Mouse (Mus musculus): ENCODE data around the gene Pgbd1. TPM values are rescaled to one million over a fixed set of nuclear protein-coding genes. Genes with fewer than 3 reads are reported as not detected.
"Not testable (repeated sequence)": the region's sequence is repeated elsewhere in the genome, so short reads cannot be mapped to it uniquely, and the experiment has no call there.

The Pgbd1 gene
- polyA plus RNA-seq, 1 experiment from 2014 or later: 2.0 TPM

DNA sequence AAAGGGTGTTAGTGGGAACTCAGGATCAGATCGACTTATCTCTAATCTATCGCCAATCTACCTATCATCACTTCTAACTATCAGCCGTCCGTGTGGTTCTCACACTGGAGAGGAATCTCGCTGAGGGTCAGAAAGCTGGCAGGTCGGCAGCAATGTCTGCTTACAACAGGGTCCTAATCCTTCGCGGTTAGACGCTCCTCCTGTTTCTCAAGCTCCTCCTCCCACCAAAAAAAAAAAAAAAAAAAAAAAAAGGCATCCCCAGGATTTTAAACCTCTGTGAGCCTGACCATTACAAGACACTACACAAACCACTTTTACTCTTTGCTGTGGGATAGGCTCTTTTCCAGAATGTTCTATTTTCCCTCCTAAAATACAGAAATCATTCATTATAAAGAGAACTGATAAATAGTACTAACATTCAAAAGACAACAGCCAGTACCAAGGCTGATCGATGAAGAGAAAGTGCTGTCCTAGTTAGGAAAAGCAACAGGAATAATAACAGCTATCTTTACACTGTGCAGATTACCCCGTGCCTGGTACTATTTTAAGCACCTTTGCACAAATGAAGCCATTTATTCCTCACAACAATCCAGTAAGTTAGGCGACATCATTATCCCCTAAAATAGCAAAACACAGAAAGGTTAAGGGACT is 39.1 kb downstream of the Pgbd1 start:
- DNase-seq (ENCODE audit: low spot score): peak; percentile 59
- ATAC-seq (replicated peaks; ENCODE audit: low FRiP score, low read depth): no peak
- 13% methylated on average over 12 of the region's 12 CpGs for WGBS

DNA sequence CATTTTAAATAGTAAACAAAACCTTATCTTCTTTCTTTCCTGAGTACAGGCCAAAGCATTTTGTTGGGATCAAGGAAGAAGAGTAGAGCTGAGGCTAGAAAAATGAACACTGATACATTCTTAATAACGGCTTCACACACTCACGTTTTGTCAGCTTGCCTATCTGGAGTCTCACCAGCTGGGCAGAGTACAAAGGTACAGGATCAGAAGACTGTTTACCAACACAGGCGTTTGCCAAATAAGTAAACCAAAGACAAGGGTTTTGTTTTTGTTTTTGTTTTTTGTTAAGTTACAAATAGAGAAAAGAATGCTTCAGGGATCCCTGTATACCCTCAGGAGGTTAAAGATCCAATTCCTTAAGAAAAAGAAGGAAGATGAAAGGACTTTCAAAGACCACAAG is 39.7 kb downstream of the Pgbd1 start:
- peak overlapping the region; percentile 81 for H3K4me3 ChIP-seq (replicated peaks; ENCODE audit: low read depth, low read length)
- 79% methylated on average over 3 of the region's 3 CpGs for WGBS
- H3K4me1 ChIP-seq (replicated peaks; ENCODE audit: insufficient read depth, low read length): no peaks in the 10 kb centered on the region; the same call in 1 of the 2 replicates
- H3K27ac ChIP-seq: no peak overlapping the region
- H3K4me2 ChIP-seq (ENCODE audit: low read length): peak overlapping the region; percentile 84
- peak overlapping the region; percentile 88; the same call in 1 of the 2 replicates for H3K9ac ChIP-seq (ENCODE audit: low read depth, low read length)
- 0 out of 2 replicates have a peak, but pooled peaks cover 8% of the 10 kb centered on the region for H3K36me3 ChIP-seq (ENCODE audit: insufficient read depth, low read length)
- no peaks in the 10 kb centered on the region for H3K27me3 ChIP-seq (ENCODE audit: insufficient read depth, low read length)
- no peaks in the 10 kb centered on the region for H3K9me3 ChIP-seq (replicated peaks; ENCODE audit: low read length)
- no peak for ATAC-seq (replicated peaks; ENCODE audit: low FRiP score, low read depth)
- TF ChIP-seq CTCF (IDR thresholded peaks at IDR 0.05; ENCODE audit: low read depth): no peak
- DNase-seq (ENCODE audit: low spot score): no peak

More for the DNA sequence above, 39.1 kb downstream of the Pgbd1 start:
- peak overlapping the region; percentile 88 for H3K9ac ChIP-seq (ENCODE audit: low read depth, low read length)
- no peaks in the 10 kb centered on the region for H3K27me3 ChIP-seq (ENCODE audit: insufficient read depth, low read length)
- peak overlapping the region; percentile 84 for H3K4me2 ChIP-seq (ENCODE audit: low read length)
- no peak for TF ChIP-seq CTCF (IDR thresholded peaks at IDR 0.05; ENCODE audit: low read depth)
- peak overlapping the region; percentile 87 for H3K27ac ChIP-seq
- no peaks in the 10 kb centered on the region; the same call in 1 of the 2 replicates for H3K4me1 ChIP-seq (replicated peaks; ENCODE audit: insufficient read depth, low read length)
- peak overlapping the region; percentile 81 for H3K4me3 ChIP-seq (replicated peaks; ENCODE audit: low read depth, low read length)
- H3K36me3 ChIP-seq (ENCODE audit: insufficient read depth, low read length): 0 out of 2 replicates have a peak, but pooled peaks cover 8% of the 10 kb centered on the region
- H3K9me3 ChIP-seq (replicated peaks; ENCODE audit: low read length): no peaks in the 10 kb centered on the region

DNA sequence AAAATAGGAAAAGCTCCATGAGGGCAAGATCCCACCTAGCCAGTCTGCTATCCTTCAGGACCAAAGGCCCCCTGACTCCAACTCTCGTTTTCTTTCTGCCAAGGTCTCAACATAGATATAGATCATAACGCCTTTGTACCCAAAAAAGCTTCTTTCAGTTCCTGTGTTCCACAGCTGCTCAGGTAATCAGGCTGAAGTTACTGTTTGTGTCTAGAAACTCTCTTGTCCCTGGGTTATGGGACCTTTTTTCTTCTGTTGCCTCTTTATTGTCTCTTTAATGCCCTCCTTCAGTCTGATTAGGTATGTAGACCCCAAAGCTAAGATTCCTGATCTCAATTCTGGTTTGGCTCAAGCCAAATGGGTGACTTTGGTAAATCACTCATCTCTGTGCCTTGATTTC is 43.4 kb downstream of the Pgbd1 start:
- WGBS: 83% methylated on average over 2 of the region's 2 CpGs
- no peak for TF ChIP-seq CTCF (IDR thresholded peaks at IDR 0.05; ENCODE audit: low read depth)
- Histone ChIP-seq H3K9me3 (replicated peaks; ENCODE audit: low read length) (no peaks in the 10 kb centered on the region), H3K4me1 (replicated peaks; ENCODE audit: insufficient read depth, low read length) (no peaks in the 10 kb centered on the region; the same call in 1 of the 2 replicates), H3K4me2 (ENCODE audit: low read length) (no peak overlapping the region), H3K4me3 (replicated peaks; ENCODE audit: low read depth, low read length) (no peak overlapping the region), H3K27me3 (ENCODE audit: insufficient read depth, low read length) (no peaks in the 10 kb centered on the region), H3K9ac (ENCODE audit: low read depth, low read length) (no peak overlapping the region), H3K27ac (no peak overlapping the region), H3K36me3 (ENCODE audit: insufficient read depth, low read length) (peaks cover 23% of the 10 kb centered on the region)
- DNase-seq (ENCODE audit: low spot score) (no peak), ATAC-seq (replicated peaks; ENCODE audit: low FRiP score, low read depth) (no peak)

DNA sequence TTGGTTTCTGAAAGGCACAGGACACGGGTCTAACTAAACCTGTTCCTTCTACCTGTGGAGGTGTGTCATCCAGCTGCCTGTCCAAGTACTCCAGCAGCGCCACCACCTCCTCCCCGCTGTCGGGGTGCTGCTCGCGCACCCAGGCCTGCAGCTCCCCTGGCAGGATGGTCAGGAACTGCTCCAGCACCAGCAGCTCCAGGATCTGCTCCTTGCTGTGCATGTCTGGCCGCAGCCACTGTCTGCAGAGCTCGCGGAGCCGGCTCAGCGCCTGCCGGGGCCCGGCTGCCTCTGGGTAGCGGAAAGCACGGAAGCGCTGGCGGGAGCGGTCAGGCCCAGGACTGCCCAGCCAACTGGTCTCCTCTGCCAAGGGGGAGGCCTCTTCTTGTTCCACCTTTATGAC is 44.8 kb downstream of the Pgbd1 start:
- H3K9me3 ChIP-seq (replicated peaks; ENCODE audit: low read length); H3K27ac ChIP-seq; H3K4me2 ChIP-seq (ENCODE audit: low read length); H3K9ac ChIP-seq (ENCODE audit: low read depth, low read length); H3K4me3 ChIP-seq (replicated peaks; ENCODE audit: low read depth, low read length); DNase-seq (ENCODE audit: low spot score); H3K27me3 ChIP-seq (ENCODE audit: insufficient read depth, low read length); H3K4me1 ChIP-seq (replicated peaks; ENCODE audit: insufficient read depth, low read length): not testable (repeated sequence)
- 0 out of 2 replicates have a peak, but pooled peaks have one; percentile 68 for ATAC-seq (replicated peaks; ENCODE audit: low FRiP score, low read depth)
- peaks cover 36% of the 10 kb centered on the region for H3K36me3 ChIP-seq (ENCODE audit: insufficient read depth, low read length)
- WGBS: 85% methylated on average over 11 of the region's 18 CpGs

DNA sequence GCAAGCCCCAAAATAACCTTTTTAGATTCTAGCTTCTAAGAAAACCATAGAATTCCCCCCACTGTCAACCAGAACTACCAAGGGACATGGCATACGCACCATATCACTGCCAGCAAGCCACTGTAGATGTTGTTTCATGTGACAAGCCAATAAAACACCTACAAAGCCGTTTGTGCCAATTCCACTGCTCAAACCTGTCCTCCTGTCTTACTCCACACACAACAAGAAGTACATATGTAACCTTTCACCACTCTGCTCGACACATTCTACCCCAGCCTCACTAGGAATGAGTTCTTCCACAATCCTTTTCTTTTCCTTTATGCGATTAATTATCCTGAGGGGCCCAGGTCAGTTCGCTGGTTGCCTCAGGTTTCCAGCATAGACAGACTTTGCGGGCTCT is 45.2 kb downstream of the Pgbd1 start:
- Histone ChIP-seq H3K36me3 (ENCODE audit: insufficient read depth, low read length) (peaks cover 40% of the 10 kb centered on the region), H3K27ac (no peak overlapping the region), H3K27me3 (ENCODE audit: insufficient read depth, low read length) (no peaks in the 10 kb centered on the region), H3K4me1 (replicated peaks; ENCODE audit: insufficient read depth, low read length) (no peaks in the 10 kb centered on the region), H3K9me3 (replicated peaks; ENCODE audit: low read length) (no peaks in the 10 kb centered on the region), H3K4me3 (replicated peaks; ENCODE audit: low read depth, low read length) (no peak overlapping the region), H3K4me2 (ENCODE audit: low read length) (no peak overlapping the region), H3K9ac (ENCODE audit: low read depth, low read length) (no peak overlapping the region)
- ATAC-seq (replicated peaks; ENCODE audit: low FRiP score, low read depth) (0 out of 2 replicates have a peak, but pooled peaks have one; percentile 10), DNase-seq (ENCODE audit: low spot score) (no peak)
- 64% methylated on average over 6 of the region's 6 CpGs for WGBS
- TF ChIP-seq CTCF (IDR thresholded peaks at IDR 0.05; ENCODE audit: low read depth): no peak

DNA sequence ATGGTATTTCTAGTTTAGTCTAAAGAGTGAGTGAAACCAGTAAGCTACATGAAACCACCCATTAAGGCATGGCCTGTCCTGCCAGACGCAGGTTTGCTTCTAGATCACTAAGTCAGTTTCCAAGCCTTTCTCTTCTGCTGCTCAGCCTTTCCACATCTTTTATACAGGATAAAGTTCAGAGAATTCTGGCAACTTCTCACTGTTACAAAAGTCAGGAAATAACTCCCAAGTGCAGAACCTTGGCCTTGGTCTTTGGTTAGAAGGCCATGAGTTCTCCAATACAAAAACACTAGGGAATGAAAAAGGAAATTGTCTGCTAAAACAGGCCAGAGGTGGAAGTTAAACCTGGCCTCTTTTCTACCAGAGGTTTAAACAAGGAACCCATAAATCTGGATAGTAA is 45.6 kb downstream of the Pgbd1 start:
- peak; percentile 33 for DNase-seq (ENCODE audit: low spot score)
- Histone ChIP-seq H3K9ac (ENCODE audit: low read depth, low read length) (no peak overlapping the region), H3K9me3 (replicated peaks; ENCODE audit: low read length) (no peaks in the 10 kb centered on the region), H3K36me3 (ENCODE audit: insufficient read depth, low read length) (peaks cover 44% of the 10 kb centered on the region), H3K4me3 (replicated peaks; ENCODE audit: low read depth, low read length) (no peak overlapping the region), H3K27me3 (ENCODE audit: insufficient read depth, low read length) (no peaks in the 10 kb centered on the region), H3K4me2 (ENCODE audit: low read length) (no peak overlapping the region), H3K4me1 (replicated peaks; ENCODE audit: insufficient read depth, low read length) (no peaks in the 10 kb centered on the region), H3K27ac (no peak overlapping the region)
- no peak for ATAC-seq (replicated peaks; ENCODE audit: low FRiP score, low read depth)
- WGBS: 82% methylated on average over 1 of the region's 1 CpGs
- no peak for TF ChIP-seq CTCF (IDR thresholded peaks at IDR 0.05; ENCODE audit: low read depth)

Measured in kidney, postnatal 0 days (tissue).